Mouse (Mus musculus): ENCODE data around the gene Exosc5. TPM values are rescaled to one million over a fixed set of nuclear protein-coding genes. Genes with fewer than 3 reads are reported as not detected.

Gene Exosc5
- total and polyA plus RNA-seq, 3 experiments = 109 to 134 TPM; not detected in 1

- peaks cover 3% of the 10 kb centered on the region; the same call in 1 of the 2 replicates for H3K79me2 ChIP-seq (ENCODE audit: control insufficient read depth, insufficient read depth, low read length, poor library complexity)
- TF ChIP-seq UBTF (IDR thresholded peaks at IDR 0.05; ENCODE audit: borderline replicate concordance, insufficient read depth, low read depth, low read length) (no peak), POLR2AphosphoS2 (IDR thresholded peaks at IDR 0.05; ENCODE audit: low read length) (no peak), ZNF384 (IDR thresholded peaks at IDR 0.05; ENCODE audit: low read depth, low read length) (no peak), EP300 (IDR thresholded peaks at IDR 0.05; ENCODE audit: low read depth in 1 of 2, low read length in 2 of 2) (no peak), NELFE (IDR thresholded peaks at IDR 0.05; ENCODE audit: low read depth, low read length) (no peak), BHLHE40 (IDR thresholded peaks at IDR 0.05; ENCODE audit: borderline replicate concordance, low read depth, low read length) (no peak), SIN3A (IDR thresholded peaks at IDR 0.05; ENCODE audit: low read length) (no peak), ZC3H11A (IDR thresholded peaks at IDR 0.05; ENCODE audit: low read depth, low read length) (no peak), MAX (IDR thresholded peaks at IDR 0.05; ENCODE audit: low read length) (no peak), ELF1 (IDR thresholded peaks at IDR 0.05; ENCODE audit: low read depth, low read length) (no peak), TBP (IDR thresholded peaks at IDR 0.05; ENCODE audit: low read depth, low read length) (no peak), CHD1 (IDR thresholded peaks at IDR 0.05; ENCODE audit: low read depth, low read length) (no peak), TCF12 (IDR thresholded peaks at IDR 0.05; ENCODE audit: low read depth, low read length) (no peak), POLR2A (IDR thresholded peaks at IDR 0.05; ENCODE audit: control insufficient read depth in 1 of 2, insufficient read depth in 1 of 2, low read depth in 1 of 2, low read length in 2 of 2, poor library complexity in 1 of 2) (no peak), GATA1 (IDR thresholded peaks at IDR 0.05; ENCODE audit: low read depth, low read length) (no peak)
- no peak overlapping the region for H3K9ac ChIP-seq (ENCODE audit: control insufficient read depth, low read depth, low read length, poor library complexity, severe bottlenecking)
- H3K4me3 ChIP-seq (ENCODE audit: control insufficient read depth in 1 of 2, insufficient read depth in 1 of 2, low read depth in 2 of 2, low read length in 2 of 2) = no peak overlapping the region
- DNase-seq (ENCODE audit: low read depth, low spot score) = no peak
- H3K9me3 ChIP-seq (replicated peaks; ENCODE audit: insufficient read depth, low read length) = no peaks in the 10 kb centered on the region
- H3K4me1 ChIP-seq (ENCODE audit: control insufficient read depth in 1 of 2, insufficient read depth in 2 of 2, low read length in 2 of 2) = peaks cover 3 to 16% of the 10 kb centered on the region in 2 experiments; a peak in 3 of 4 replicates
- H3K27me3 ChIP-seq (ENCODE audit: control insufficient read depth in 1 of 2, insufficient read depth in 2 of 2, low read length in 2 of 2) = no peaks in the 10 kb centered on the region
- no peak overlapping the region for H3K27ac ChIP-seq (ENCODE audit: control insufficient read depth, low read depth, low read length)
- H3K36me3 ChIP-seq (ENCODE audit: control insufficient read depth in 1 of 2, insufficient read depth in 2 of 2, low read length in 2 of 2) = peaks cover 0 to 11% of the 10 kb centered on the region in 2 experiments; a peak in 2 of 4 replicates
Measured at GRCm38 (mm10) chr7:25715731-25716271, 56.8 kb downstream of the Exosc5 start.

- DNase-seq (ENCODE audit: low read depth, low spot score) = peak; percentile 42
- TF ChIP-seq ZMIZ1 (IDR thresholded peaks at IDR 0.05; ENCODE audit: low read depth, low read length) (peak; percentile 49; the same call in 1 of the 2 replicates), JUND (IDR thresholded peaks at IDR 0.05; ENCODE audit: low read depth, low read length) (no peak), MYB (IDR thresholded peaks at IDR 0.05; ENCODE audit: low read depth, low read length) (0 out of 2 replicates have a peak, but pooled peaks have one; percentile 0), USF1 (IDR thresholded peaks at IDR 0.05; ENCODE audit: low read depth, low read length) (no peak), NELFE (IDR thresholded peaks at IDR 0.05; ENCODE audit: low read depth, low read length) (no peak), POLR2A (IDR thresholded peaks at IDR 0.05; ENCODE audit: control insufficient read depth in 1 of 2, insufficient read depth in 1 of 2, low read depth in 1 of 2, low read length in 2 of 2, poor library complexity in 1 of 2) (no peak), MAZ (IDR thresholded peaks at IDR 0.05; ENCODE audit: low read depth, low read length) (no peak), RAD21 (IDR thresholded peaks at IDR 0.05; ENCODE audit: low read depth, low read length) (no peak), KAT2A (conservative IDR thresholded peaks at IDR 0.05; ENCODE audit: low read depth, low read length) (no peak), E2F4 (IDR thresholded peaks at IDR 0.05; ENCODE audit: borderline replicate concordance, low read depth, low read length) (no peak), USF2 (IDR thresholded peaks at IDR 0.05; ENCODE audit: borderline replicate concordance in 1 of 2, insufficient read depth in 1 of 2, low read depth in 1 of 2, low read length in 2 of 2) (no peak), POLR2AphosphoS5 (IDR thresholded peaks at IDR 0.05; ENCODE audit: borderline replicate concordance, low read depth, low read length) (peak; percentile 29; the same call in 1 of the 2 replicates), CHD1 (IDR thresholded peaks at IDR 0.05; ENCODE audit: low read depth, low read length) (no peak), SMC3 (IDR thresholded peaks at IDR 0.05; ENCODE audit: low read depth, low read length) (peak; percentile 17; the same call in 1 of the 2 replicates), BHLHE40 (IDR thresholded peaks at IDR 0.05; ENCODE audit: borderline replicate concordance, low read depth, low read length) (no peak), ZNF384 (IDR thresholded peaks at IDR 0.05; ENCODE audit: low read depth, low read length) (no peak), CHD2 (IDR thresholded peaks at IDR 0.05; ENCODE audit: low read length) (peak; percentile 30; the same call in 1 of the 2 replicates), MAX (IDR thresholded peaks at IDR 0.05; ENCODE audit: low read length) (no peak), TAL1 (IDR thresholded peaks at IDR 0.05; ENCODE audit: low read length) (no peak), POLR2AphosphoS2 (IDR thresholded peaks at IDR 0.05; ENCODE audit: low read length) (peak; percentile 63; the same call in 1 of the 2 replicates)
- peak overlapping the region; percentile 13 to 93; a peak in 1 of 4 replicates for H3K4me3 ChIP-seq (ENCODE audit: control insufficient read depth in 1 of 2, insufficient read depth in 1 of 2, low read depth in 2 of 2, low read length in 2 of 2)
- no peaks in the 10 kb centered on the region for H3K27me3 ChIP-seq (ENCODE audit: control insufficient read depth in 1 of 2, insufficient read depth in 2 of 2, low read length in 2 of 2)
- H3K4me1 ChIP-seq (ENCODE audit: control insufficient read depth in 1 of 2, insufficient read depth in 2 of 2, low read length in 2 of 2) = peaks cover 3 to 18% of the 10 kb centered on the region in 2 experiments; a peak in 3 of 4 replicates
- no peaks in the 10 kb centered on the region for H3K9me3 ChIP-seq (replicated peaks; ENCODE audit: insufficient read depth, low read length)
- peak overlapping the region; percentile 75 for H3K9ac ChIP-seq (ENCODE audit: control insufficient read depth, low read depth, low read length, poor library complexity, severe bottlenecking)
- peak overlapping the region; percentile 5; the same call in 1 of the 2 replicates for H3K27ac ChIP-seq (ENCODE audit: control insufficient read depth, low read depth, low read length)
- H3K79me2 ChIP-seq (ENCODE audit: control insufficient read depth, insufficient read depth, low read length, poor library complexity) = peaks cover 3% of the 10 kb centered on the region; the same call in 1 of the 2 replicates
- H3K36me3 ChIP-seq (ENCODE audit: control insufficient read depth in 1 of 2, insufficient read depth in 2 of 2, low read length in 2 of 2) = peaks cover 3 to 23% of the 10 kb centered on the region in 2 experiments; a peak in 3 of 4 replicates
Measured at GRCm38 (mm10) chr7:25717478-25717877, 58.5 kb downstream of the Exosc5 start.
